Mouse (Mus musculus) heart, postnatal 0 days (tissue): Measurements from ENCODE around the gene Gab3. TPM values are rescaled to one million over a fixed set of nuclear protein-coding genes. Genes with fewer than 3 reads are reported as not detected.

Experiments
- ATAC-seq: fragments of 200-750 bp; cut with Nextera tagmentation; 2 replicates; pipeline ENCODE4 v1.8.0; 2017; ENCODE audit warnings: low read depth, moderate number of reproducible peaks, moderate library complexity; ENCODE audit not compliant: insufficient read depth
- DNase-seq: peaks from one replicate; pipeline ENCODE4 v3.0.0-alpha.2; 2016; ENCODE audit warnings: low spot score
- H3K27ac ChIP-seq: fragments of 300-500 bp; sonication (generic); 2 replicates; pipeline ENCODE4 v1.5.1; 2014; ENCODE audit warnings: low read depth, mild to moderate bottlenecking
- H3K27me3 ChIP-seq: fragments of 300-500 bp; sonication (generic); 2 replicates; pipeline ENCODE4 v1.6.1; 2014; ENCODE audit warnings: low read length, mixed read lengths; ENCODE audit not compliant: control insufficient read depth, insufficient read depth
- H3K36me3 ChIP-seq: fragments of 300-500 bp; sonication (generic); replicated peaks from 2 replicates; pipeline ENCODE4 v1.6.1; 2014; ENCODE audit warnings: low read length, mixed read lengths; ENCODE audit not compliant: control insufficient read depth, insufficient read depth
- H3K4me1 ChIP-seq: fragments of 300-500 bp; sonication (generic); 2 replicates; pipeline ENCODE4 v1.6.1; 2014; ENCODE audit warnings: antibody characterized with exemption; ENCODE audit not compliant: control insufficient read depth, insufficient read depth
- H3K4me2 ChIP-seq: fragments of 300-500 bp; sonication (generic); 2 replicates; pipeline ENCODE4 v1.6.1; 2014; ENCODE audit warnings: low read depth, mild to moderate bottlenecking, low read length, moderate library complexity
- H3K4me3 ChIP-seq: fragments of 300-500 bp; sonication (generic); 2 replicates; pipeline ENCODE4 v1.5.1; 2014; ENCODE audit warnings: low read depth, low read length
- H3K9ac ChIP-seq: fragments of 300-500 bp; sonication (generic); replicated peaks from 2 replicates; pipeline ENCODE4 v1.6.1; 2014; ENCODE audit warnings: low read depth, low read length, mixed read lengths
- H3K9me3 ChIP-seq: fragments of 300-500 bp; sonication (generic); replicated peaks from 2 replicates; pipeline ENCODE4 v1.6.1; 2016; ENCODE audit warnings: low read length; ENCODE audit not compliant: control insufficient read depth
- CTCF ChIP-seq: IDR thresholded peaks from 2 replicates; pipeline ENCODE4 v1.5.1; 2016; ENCODE audit warnings: antibody characterized with exemption, control low read depth, low read depth
- EP300 ChIP-seq: IDR thresholded peaks from 2 replicates; pipeline ENCODE4 v1.6.1; 2016; ENCODE audit warnings: antibody characterized with exemption, low read depth
- WGBS: fragments of 180-500 bp; shearing (Covaris S2); extraction: QIAGEN DNeasy Blood & Tissue Kit; methylation state at CpG from one replicate; pipeline ENCODE4 v1.1.7; 2014; 5-methylcytosine and 5-hydroxymethylcytosine counted together
- polyA plus RNA-seq: library from polyadenylated mRNA; unstranded; fragments of >200 nt; fragmentation: Nextera tagmentation; extraction: Ambion mirVana; gene quantifications from 2 replicates; pipeline ENCODE4 v1.2.1, GENCODE M21; 2015
- total RNA-seq: library from RNA; depleted of rRNA; stranded (reverse); fragments of >200 nt; gene quantifications from 2 replicates; pipeline ENCODE4 v1.2.3, GENCODE M21; 2014; ENCODE audit warnings: low replicate concordance

Gene Gab3
- total and polyA plus RNA-seq, 2 experiments from 2014 or later, result 2.7 to 4.6 TPM

DNA sequence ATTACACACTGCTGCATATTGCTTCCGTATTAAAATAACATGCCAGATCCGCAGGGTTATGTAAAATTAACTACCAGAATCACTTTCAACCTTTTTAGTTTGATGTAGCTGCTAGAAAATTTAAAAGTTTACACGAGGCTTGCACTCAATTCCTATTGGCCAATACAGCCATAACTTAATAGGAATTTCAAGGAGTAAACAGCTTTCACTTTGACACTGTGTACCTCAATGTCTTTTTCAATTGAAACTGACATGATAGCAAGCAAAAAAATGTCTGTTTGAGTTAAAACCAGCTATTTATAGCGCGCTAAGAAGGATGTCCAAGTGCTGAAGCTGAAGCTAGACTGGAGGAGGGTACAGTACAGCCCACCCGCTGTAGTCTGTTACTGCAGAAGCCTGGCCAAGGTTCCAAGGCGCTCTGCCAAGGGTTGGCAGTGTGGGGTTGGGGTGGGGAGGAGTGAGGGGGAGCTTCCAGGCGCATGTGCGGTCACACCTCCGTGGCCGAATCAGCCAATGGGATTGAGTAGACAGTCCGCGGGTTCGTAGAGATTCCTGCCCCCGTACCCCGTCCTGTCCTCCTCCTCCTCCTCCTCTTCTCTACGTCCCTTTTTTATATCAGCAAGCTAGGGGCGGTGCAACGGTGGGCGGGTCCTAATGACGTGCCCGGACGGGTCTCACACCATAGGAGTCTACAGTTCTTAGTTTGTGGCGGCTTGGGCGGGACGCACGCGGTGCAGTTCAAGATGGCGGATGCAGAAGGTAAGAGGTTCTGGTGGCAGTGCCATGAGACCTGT, 10.3 kb upstream of the Gab3 start, which contains the start of gene Dkc1:
Gene Dkc1, plus strand, starts transcription at position 486 of the 794 bp plus-strand sequence.
- no peak for TF ChIP-seq EP300
- no peak for TF ChIP-seq CTCF

GRCm38 (mm10) chrX:75085654-75086053, 396 bp upstream of the Gab3 start:
- 13% methylated on average over 1 of the region's 1 CpGs for WGBS
- Histone ChIP-seq H3K4me1 (no peaks in the 10 kb centered on the region), H3K4me2 (no peak overlapping the region), H3K9me3 (no peaks in the 10 kb centered on the region), H3K36me3 (no peaks in the 10 kb centered on the region), H3K9ac (no peak overlapping the region), H3K27me3 (no peaks in the 10 kb centered on the region), H3K4me3 (no peak overlapping the region), H3K27ac (no peak overlapping the region)
- TF ChIP-seq CTCF, result peak; percentile 11; the same call in 1 of the 2 replicates
- no peak for TF ChIP-seq EP300
- no peak for DNase-seq
- ATAC-seq, result no peak

More for the DNA sequence above, 10.3 kb upstream of the Gab3 start, which contains the start of gene Dkc1:
- 17% methylated on average over 28 of the region's 29 CpGs for WGBS
- Histone ChIP-seq H3K27ac (peak within 1 kb of the TSS; percentile 84), H3K36me3 (peaks cover 8% of the 10 kb centered on the region; the same call in 1 of the 2 replicates), H3K4me3 (peak within 1 kb of the TSS; percentile 58), H3K27me3 (no peaks in the 10 kb centered on the region), H3K4me2 (peak within 1 kb of the TSS; percentile 79), H3K9me3 (no peaks in the 10 kb centered on the region), H3K9ac (peak within 1 kb of the TSS; percentile 46), H3K4me1 (no peaks in the 10 kb centered on the region)
- peak; percentile 90 for DNase-seq
- ATAC-seq, result peak; percentile 98

DNA sequence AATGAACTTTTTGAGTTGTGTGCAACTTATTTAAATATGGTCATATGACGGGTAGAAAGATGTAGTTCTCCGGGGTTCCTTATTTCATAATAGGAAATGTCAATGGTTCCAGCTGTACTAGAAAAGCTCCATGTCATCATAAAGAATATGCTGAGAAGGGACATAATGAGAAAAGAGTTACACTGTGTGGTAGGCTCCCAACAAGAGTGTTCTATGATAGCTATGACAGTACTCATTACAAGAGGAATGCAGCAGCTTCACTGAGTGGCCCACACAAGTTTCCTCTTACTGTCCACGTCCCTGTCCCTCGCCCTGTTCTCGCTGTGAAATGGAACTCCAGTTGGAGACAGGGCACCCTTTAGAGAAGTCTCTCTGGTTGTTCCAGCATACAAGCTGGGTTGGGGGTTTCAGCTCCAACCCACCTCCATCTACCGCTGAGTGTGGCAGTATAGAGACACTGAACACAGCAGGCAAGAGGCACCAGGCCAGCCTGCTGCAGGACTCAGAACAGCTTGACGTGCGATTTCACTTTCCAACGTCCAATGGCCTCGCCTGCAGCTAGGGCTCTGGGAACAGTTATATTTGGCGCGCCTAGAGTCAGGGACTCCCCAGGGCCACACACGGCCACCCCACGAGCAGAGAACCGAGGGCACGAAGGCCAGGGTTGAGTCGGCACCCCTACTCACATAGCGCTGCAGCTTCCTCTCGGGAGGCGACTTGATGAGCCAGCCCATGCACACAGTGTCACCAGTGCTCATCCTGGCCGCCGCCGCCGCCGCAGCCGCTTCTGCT, 1.1 kb downstream of the Gab3 start:
- ATAC-seq (peak; percentile 51), DNase-seq (no peak)
- peak overlapping the region; percentile 64 for H3K4me2 ChIP-seq
- 18% methylated on average over 26 of the region's 26 CpGs for WGBS
- no peaks in the 10 kb centered on the region for H3K4me1 ChIP-seq
- no peaks in the 10 kb centered on the region for H3K27me3 ChIP-seq
- H3K4me3 ChIP-seq, result peak overlapping the region; percentile 60
- TF ChIP-seq CTCF (no peak), EP300 (no peak)
- H3K9me3 ChIP-seq, result no peaks in the 10 kb centered on the region
- peak overlapping the region; percentile 45 for H3K9ac ChIP-seq
- H3K36me3 ChIP-seq, result no peaks in the 10 kb centered on the region
- peak overlapping the region; percentile 48 for H3K27ac ChIP-seq

DNA sequence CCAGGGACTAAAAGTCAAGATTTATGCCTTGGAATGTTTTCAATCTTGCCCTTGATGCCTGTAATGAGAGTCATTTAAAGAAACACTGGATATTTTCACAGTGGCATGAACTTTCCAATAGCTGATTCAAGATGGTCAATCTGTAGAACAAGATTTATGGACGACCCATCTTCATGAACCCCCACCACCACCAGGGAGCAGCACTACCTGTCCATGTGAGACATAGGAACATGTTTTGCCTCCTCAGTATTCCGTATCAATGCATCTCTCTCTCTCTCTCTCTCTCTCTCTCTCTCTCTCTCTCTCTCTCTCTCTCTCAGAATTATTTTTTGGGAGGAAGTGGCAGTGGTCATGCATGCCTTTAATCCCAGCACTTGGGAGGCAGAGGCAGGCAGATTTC, 2.9 kb downstream of the Gab3 start:
- H3K4me1 ChIP-seq, result no peaks in the 10 kb centered on the region
- ATAC-seq (no peak), DNase-seq (no peak)
- H3K9me3 ChIP-seq, result no peaks in the 10 kb centered on the region
- no peak overlapping the region for H3K4me2 ChIP-seq
- no peak overlapping the region for H3K27ac ChIP-seq
- H3K27me3 ChIP-seq, result no peaks in the 10 kb centered on the region
- 44% methylated on average over 2 of the region's 2 CpGs for WGBS
- no peaks in the 10 kb centered on the region for H3K36me3 ChIP-seq
- no peak overlapping the region for H3K4me3 ChIP-seq
- no peak overlapping the region for H3K9ac ChIP-seq
- no peak for TF ChIP-seq EP300
- peak; percentile 10; the same call in 1 of the 2 replicates for TF ChIP-seq CTCF

DNA sequence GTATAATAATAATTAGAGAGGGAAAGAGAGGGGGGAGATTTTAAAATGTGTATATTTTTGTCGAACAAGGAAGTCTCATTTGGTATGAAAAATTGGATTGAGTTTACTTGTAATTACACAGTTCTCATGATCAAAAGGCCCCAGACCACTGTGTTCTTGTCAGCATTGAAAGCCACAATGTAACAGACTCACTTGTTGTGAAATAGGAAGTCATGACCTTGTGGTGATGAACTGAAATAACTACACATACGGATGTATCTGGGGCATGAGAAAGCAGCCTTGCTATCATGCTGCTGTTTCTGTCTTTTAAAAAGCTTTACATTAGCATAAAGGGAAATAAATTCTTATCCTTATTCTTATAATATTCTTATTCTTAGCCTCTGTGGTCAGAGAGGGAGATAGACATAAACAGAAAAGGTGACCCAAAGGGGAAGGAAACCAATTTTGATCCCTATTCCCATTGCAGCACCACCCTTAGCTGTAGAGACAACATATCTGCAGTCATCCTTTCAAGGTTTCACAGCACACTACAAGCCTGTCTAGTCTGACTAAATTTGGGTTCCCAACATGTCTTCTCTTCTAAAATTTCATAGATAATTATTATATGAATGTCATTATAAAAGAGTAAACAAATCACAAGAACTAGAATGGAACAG, 29.0 kb downstream of the Gab3 start:
- Histone ChIP-seq H3K9ac (no peak overlapping the region), H3K4me2 (no peak overlapping the region), H3K9me3 (no peaks in the 10 kb centered on the region), H3K4me3 (no peak overlapping the region), H3K27me3 (no peaks in the 10 kb centered on the region), H3K4me1 (no peaks in the 10 kb centered on the region), H3K27ac (no peak overlapping the region), H3K36me3 (no peaks in the 10 kb centered on the region)
- no peak for ATAC-seq
- DNase-seq, result no peak
- TF ChIP-seq EP300, result no peak
- TF ChIP-seq CTCF, result no peak
- WGBS, result 69% methylated on average over 2 of the region's 2 CpGs
